Mouse (Mus musculus) heart, postnatal 36 days (tissue): Measurements from ENCODE around the gene Ubxn2a. TPM values are rescaled to one million over a fixed set of nuclear protein-coding genes. Genes with fewer than 3 reads are reported as not detected.
"Not testable (repeated sequence)": the region's sequence is repeated elsewhere in the genome, so short reads cannot be mapped to it uniquely, and the experiment has no call there.

Experiments used
- DNase-seq, 2 experiments: peaks; one replicate each; pipeline ENCODE4 v3.0.0; 2021 to 2022
- intact Hi-C: fragments of 180-260 bp; cut with DNase I; formaldehyde crosslinking; loops from one replicate; pipeline ENCODE4 v1.15.1; 2025
- total RNA-seq, 2 experiments: library from RNA; stranded (reverse); gene quantifications; 2 replicates each; pipeline ENCODE4 v1.2.3; 2021

Gene Ubxn2a
- total RNA-seq, 2 experiments from 2014 or later, result 67.8 to 69.2 TPM

DNA sequence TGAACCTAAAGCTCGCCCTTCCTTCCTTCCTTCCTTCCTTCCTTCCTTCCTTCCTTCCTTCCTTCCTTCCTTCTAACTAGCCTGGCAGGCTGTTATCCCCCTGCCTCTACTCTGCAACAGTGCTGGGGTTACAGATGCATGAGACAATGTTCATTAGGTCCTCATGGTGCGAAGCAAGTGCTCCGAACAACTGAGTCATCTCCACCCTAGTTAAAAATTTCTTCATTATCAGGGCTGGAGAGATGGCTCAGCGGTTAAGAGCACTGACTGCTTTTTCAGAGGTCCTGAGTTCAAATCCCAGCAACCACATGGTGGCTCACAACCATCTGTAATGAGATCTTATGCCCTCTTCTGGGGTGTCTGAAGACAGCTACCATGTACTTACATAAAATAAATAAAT lies 20.9 kb downstream of the Ubxn2a start:
- intact Hi-C loops, DNase-seq: not testable (repeated sequence)

DNA sequence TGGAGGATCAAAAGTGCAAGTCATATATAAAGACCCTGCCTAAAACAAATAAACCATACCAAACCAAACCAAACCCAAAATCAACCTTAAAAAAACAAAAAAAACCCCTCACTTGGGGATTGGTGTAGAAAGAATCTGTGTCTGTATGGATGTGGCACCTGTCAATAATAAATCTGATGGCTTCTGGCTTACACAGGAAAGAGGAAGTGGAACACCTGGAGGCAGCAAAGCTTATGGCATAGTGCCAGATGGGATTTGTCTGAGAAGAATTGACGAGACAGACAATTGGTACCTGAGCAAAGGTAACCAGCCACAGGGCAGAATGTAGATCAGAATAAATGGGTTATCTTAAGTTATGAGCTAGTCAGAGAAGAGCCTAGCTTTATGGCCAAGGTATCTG lies 22.4 kb downstream of the Ubxn2a start:
- intact Hi-C loops, result no loop called here
- DNase-seq, result no peak

GRCm38 (mm10) chr12:4882086-4882485 lies 25.4 kb downstream of the Ubxn2a start:
- DNase-seq, result no peak
- intact Hi-C loops, result no loop called here

GRCm38 (mm10) chr12:4879048-4879447 lies 28.5 kb downstream of the Ubxn2a start:
- intact Hi-C loops, result no loop called here
- DNase-seq, result no peak

- DNase-seq, result no peak
- intact Hi-C loops, result no loop called here
Observed at GRCm38 (mm10) chr12:4878296-4878783, 29.2 kb downstream of the Ubxn2a start.

DNA sequence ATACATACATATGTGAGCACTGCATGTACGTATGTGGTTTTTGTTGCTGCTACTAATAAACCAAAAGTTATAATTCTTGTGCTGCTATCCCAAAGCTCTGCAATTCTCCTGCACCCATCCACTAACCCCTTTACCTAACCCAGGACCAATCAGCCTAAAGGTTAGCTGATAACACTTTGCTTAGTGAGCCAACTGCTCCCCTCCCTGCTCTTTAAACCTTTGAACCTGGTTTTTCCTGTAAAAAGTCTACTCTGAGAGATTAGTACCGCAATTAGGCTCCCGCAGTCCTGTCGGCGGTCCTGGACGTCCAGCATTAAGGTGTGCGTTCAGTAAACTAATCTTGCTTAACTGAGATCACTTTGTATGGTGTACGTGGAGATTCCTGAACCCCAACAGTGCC lies 31.9 kb downstream of the Ubxn2a start:
- intact Hi-C loops, result no loop called here

GRCm38 (mm10) chr12:4874161-4874927 lies 33.2 kb downstream of the Ubxn2a start, which contains the start of gene Mfsd2b:
Gene Mfsd2b (minus strand): TSS chr12:4874359.
- DNase-seq, result peak; percentile 63 to 70
- intact Hi-C loops, result no loop called here

More for the DNA sequence above, 31.9 kb downstream of the Ubxn2a start:
- DNase-seq, result no peak

- intact Hi-C loops, result no loop called here
- DNase-seq, result no peak
Observed at GRCm38 (mm10) chr12:4873531-4873930, 34.0 kb downstream of the Ubxn2a start.

- intact Hi-C loops, result no loop called here
- DNase-seq, result no peak
Observed at GRCm38 (mm10) chr12:4872983-4873477, 34.5 kb downstream of the Ubxn2a start.

DNA sequence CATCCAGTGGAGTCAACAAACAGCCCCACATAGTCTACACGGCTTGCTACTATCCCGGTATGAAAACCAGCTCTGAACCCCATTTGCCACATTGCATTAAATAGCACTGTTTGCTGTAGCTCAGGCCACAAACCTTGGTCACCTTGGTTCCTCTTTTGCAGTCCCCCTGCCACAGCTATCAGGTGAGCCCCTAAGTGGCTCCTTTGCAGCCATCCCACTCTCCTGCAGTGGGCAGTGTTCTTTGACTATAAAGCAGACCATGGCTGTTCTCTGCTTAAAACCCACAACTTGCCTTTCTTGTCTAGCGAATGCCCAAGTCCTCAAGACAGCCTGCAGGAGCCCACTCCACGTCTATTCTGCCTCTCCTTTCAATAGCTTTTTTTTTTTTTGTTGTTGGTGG lies 35.2 kb downstream of the Ubxn2a start:
- no peak for DNase-seq
- intact Hi-C loops, result no loop called here

DNA sequence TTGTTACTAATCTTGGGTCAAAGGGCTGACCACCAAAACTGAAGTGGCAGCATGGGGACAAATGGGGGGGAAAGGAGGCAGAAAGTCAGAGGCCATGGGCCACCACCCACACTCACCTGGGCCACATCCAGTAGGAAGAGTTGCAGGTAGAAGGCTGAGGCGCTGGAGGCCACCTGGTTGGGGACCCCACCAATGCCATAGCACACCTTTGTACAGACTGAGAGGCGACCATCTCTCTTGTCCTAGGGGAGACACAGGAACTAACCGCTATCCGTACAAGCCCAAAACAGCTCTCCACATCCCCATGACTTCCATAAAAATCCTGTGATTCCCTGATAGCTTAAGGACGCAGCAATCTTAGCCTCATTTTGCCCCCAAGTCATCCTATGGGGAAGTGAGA lies 36.2 kb downstream of the Ubxn2a start:
- no peak for DNase-seq
- intact Hi-C loops, result no loop called here

DNA sequence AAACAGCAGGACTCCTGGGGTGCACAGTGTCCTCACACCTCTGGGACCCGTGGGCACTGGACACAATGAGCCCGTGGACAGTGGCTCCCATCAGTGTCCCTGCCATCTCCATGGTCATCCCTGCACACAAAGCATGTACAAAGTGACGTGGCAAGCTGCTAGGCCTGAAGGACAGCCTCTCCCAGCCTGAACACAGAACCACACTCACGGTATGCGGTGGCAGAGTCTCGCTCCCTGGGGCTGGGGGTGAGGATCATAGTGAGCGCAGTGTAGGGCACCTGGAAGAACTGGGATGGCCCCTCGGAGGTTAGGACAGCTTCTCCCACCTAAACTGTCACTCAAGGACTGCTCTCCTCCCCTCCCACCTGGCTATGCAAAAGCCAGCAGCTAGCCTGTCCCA lies 38.6 kb downstream of the Ubxn2a start:
- DNase-seq, result no peak
- intact Hi-C loops, result no loop called here

GRCm38 (mm10) chr12:4864338-4864690 lies 43.2 kb downstream of the Ubxn2a start:
- intact Hi-C loops, result no loop called here
- DNase-seq, result no peak

DNA sequence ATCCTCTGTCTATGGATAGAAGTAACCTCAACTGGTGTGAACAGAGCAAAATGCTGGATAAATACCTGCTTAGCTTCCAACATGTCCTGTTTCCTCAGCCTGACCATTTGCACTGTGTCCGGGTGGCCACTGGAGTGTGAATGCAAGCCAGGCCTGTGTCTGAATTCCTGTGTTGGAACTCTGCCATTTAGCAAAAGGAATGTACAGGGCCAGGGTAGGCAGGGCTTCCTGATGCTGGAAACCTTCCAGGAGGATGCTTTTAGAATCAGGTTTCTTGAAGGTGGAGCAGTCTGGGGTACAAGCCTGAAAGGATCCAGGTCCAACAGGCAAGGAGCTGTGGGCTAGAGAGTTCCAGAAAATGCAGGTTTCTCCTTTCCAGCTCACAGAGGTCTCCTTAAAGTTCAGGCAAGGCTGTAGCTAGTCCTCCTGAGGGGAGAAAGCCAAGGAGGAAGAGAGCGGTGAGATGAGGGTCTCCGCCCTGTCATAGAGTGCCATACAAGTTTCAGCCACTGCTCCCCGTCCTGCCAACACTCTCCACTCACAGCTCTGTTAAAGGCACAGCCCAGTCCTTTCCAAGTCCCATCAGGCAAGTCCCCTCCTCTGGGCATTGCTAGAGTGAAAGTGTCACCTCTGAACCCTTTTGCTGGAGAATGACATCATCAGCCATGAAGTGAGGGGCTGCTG lies 43.7 kb downstream of the Ubxn2a start:
- DNase-seq, result peak in 1 of 2 experiments; percentile 10
- intact Hi-C loops, result no loop called here

- no peak for DNase-seq
- intact Hi-C loops, result no loop called here
Observed at GRCm38 (mm10) chr12:4862672-4863071, 44.8 kb downstream of the Ubxn2a start.

DNA sequence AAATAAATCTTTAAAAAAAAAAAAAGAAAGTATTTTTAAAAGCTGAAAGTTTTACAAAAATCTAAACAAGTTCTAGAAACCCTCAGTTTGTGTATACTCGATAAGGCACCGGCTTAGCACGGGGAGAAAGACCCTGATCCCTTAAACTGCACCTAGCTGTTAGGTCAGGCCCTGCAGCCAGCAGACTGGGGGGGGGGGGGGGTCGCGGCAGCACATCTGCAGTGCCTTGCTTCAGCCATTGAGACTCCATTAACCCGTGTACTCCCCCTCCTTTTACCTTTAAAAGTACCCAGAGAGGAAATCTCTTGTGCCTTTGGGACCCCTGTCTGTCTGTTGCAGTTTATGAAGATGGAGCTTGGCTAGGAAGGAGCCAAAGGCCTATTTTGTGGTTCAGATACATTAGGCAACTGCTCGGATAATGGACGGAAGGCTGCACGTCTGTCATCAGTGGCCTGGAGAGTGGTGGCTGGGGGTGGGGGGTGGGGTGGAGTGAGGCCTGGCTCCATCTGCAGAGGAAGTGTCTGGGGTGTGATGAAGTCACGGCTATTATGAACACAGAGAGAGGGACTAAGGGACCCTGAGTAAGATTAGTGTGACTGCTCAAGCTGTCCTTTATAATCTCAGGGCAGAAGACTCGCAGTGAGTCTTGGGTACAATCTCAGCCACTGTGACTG lies 48.1 kb downstream of the Ubxn2a start:
- intact Hi-C loops, result loop anchor here (5.0 kb wide), 1 partner anchor 58 kb away; the partner anchor contains the start of gene Atad2b
- no peak for DNase-seq

- DNase-seq, result no peak
- intact Hi-C loops, result loop anchor here (1.0 to 5.0 kb wide), 2 partner anchors 60 to 116 kb away; partner anchors contain the start of gene Atad2b
Observed at GRCm38 (mm10) chr12:4856834-4857233, 50.7 kb downstream of the Ubxn2a start.

DNA sequence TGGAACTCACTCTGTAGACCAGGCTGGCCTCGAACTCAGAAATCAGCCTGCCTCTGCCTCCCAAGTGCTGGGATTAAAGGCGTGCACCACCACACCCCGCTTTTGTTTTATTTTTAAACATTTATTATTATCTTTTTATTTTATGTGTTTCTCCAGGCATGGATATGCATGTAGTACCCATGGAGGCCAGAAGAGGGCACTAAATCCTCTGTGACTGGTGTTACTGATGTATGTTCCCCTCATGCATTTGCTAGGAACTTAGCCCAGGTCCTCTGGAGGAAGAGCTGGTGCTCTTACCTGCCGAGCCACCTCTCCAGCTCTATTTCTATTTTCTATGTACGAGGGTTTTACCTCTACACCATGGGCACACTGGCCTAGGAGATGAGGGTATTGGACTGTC lies 51.3 kb downstream of the Ubxn2a start:
- intact Hi-C loops, result loop anchor here (5.0 kb wide), 1 partner anchor 61 kb away; the partner anchor contains the start of gene Atad2b
- DNase-seq, result peak in 1 of 2 experiments; percentile 22

- DNase-seq, result peak; percentile 31 to 41
- intact Hi-C loops, result loop anchor here (5.0 to 10.0 kb wide), 2 partner anchors 74 to 249 kb away; partner anchors contain the start of genes Atad2b, Gm3625 and Itsn2
Observed at GRCm38 (mm10) chr12:4843741-4844140, 63.8 kb downstream of the Ubxn2a start.

DNA sequence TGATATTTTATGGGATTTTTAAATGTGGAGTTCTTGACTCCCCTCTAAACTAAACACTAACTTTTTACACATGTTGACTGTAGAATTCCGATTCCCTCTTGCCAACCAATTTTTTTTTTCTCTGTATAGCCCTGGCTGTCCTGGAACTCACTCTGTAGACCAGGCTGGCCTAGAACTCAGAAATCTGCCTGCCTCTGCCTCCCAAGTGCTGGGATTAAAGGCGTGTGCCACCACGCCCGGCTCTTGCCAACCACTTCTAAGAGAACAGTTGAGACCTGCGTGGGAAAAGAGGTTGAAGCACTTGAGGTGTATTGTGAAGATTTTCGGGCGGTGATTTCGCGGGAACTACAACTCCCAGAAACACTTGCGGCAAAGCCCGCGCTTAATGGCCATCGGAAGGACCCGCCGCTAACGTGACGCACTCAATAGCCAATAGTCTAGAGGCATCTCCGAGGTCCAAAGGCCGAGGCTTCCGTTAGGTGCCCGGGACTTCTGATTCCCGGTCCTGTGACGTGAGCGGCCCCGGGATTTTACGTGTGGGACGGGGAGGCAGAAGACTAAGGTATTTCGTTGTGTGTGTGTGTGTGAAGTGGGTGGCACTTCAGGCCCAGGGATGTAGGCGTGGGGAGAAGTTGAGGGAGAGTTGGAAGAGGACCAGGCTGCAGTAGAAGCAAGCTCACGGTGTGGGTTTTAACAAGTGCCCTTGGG lies 64.5 kb downstream of the Ubxn2a start, which contains the start of gene Wdcp:
Gene Wdcp, plus strand, starts transcription at position 414 of the 708 bp plus-strand sequence.
- intact Hi-C loops, result loop anchor here (1.0 to 10.0 kb wide), 3 partner anchors 26 to 248 kb away; partner anchors contain the start of genes Atad2b, Gm3625, Itsn2 and Sf3b6
- peak; percentile 86 for DNase-seq
